9 mouse cellular contexts compared by ENCODE assay signal in genomic region chr10:128185959-128186358, GRCm38 (mm10). TPM values are rescaled to one million over a fixed set of nuclear protein-coding genes. Genes with fewer than 3 reads are reported as not detected.
DNase-seq lines count a peak whose midpoint lies in the region; ATAC-seq and TF ChIP-seq lines count a peak whose summit lies in the region.
"Had no signal": no experiment of that assay in that cellular context is flagged by ENCODE, and none has a peak within 500 bp of the region (broad histone marks: within the 10 kb centered on the region; RNA-seq: fewer than 3 reads in every experiment).

No protein-coding gene starts in this region.

- H3K27ac ChIP-seq in neural tube, embryonic 15.5 days (replicated peaks): no peak overlapping the region
- no peak overlapping the region for H3K27ac ChIP-seq in kidney, adult 2 months (ENCODE audit: insufficient read depth, low read depth, low read length)
- H3K27ac ChIP-seq in limb, embryonic 11.5 days (replicated peaks; ENCODE audit: low read depth, low read length): no peak overlapping the region
- no peak overlapping the region for H3K27ac ChIP-seq in stomach, embryonic 15.5 days
- H3K27ac ChIP-seq: embryonic facial prominence, embryonic 15.5 days had no signal

- H3K4me3 ChIP-seq in neural tube, embryonic 15.5 days (replicated peaks): no peak overlapping the region
- no peak overlapping the region for H3K4me3 ChIP-seq in kidney, adult 2 months (ENCODE audit: insufficient read depth, low read depth, low read length)
- H3K4me3 ChIP-seq in limb, embryonic 11.5 days (ENCODE audit: low read depth, low read length): no peak overlapping the region
- H3K4me3 ChIP-seq in stomach, embryonic 15.5 days (replicated peaks): no peak overlapping the region
- H3K4me3 ChIP-seq: embryonic facial prominence, embryonic 15.5 days had no signal

- H3K4me1 ChIP-seq in neural tube, embryonic 15.5 days: no peaks in the 10 kb centered on the region
- H3K4me1 ChIP-seq in kidney, adult 2 months (ENCODE audit: control insufficient read depth, insufficient read depth, low read length): no peaks in the 10 kb centered on the region
- no peaks in the 10 kb centered on the region for H3K4me1 ChIP-seq in limb, embryonic 11.5 days (ENCODE audit: control insufficient read depth, insufficient read depth, low read length)
- no peaks in the 10 kb centered on the region for H3K4me1 ChIP-seq in stomach, embryonic 15.5 days

- WGBS in neural tube, embryonic 15.5 days: 54% methylated on average over 2 of the region's 2 CpGs
- 51% methylated on average over 2 of the region's 2 CpGs for WGBS in kidney, adult 2 months
- WGBS in limb, embryonic 11.5 days: 67% methylated on average over 2 of the region's 2 CpGs
- WGBS in stomach, embryonic 15.5 days: 47% methylated on average over 2 of the region's 2 CpGs

- DNase-seq in neural tube, embryonic 10.5 days (ENCODE audit: extremely low spot score, low spot score): peak; percentile 95
- peak; percentile 81 to 84 for DNase-seq in cerebellum, postnatal 36 days
- peak; percentile 61 for DNase-seq in gonadal fat pad, adult 2 months (ENCODE audit: low read depth)
- peak; percentile 86 for DNase-seq in kidney, adult 2 months
- peak; percentile 96 for DNase-seq in limb, embryonic 11.5 days (ENCODE audit: low spot score)
- DNase-seq in naive thymus-derived CD4-positive, alpha-beta T cell, adult 2 months (ENCODE audit: low read depth): peak; percentile 93

- no peaks in the 10 kb centered on the region for H3K27me3 ChIP-seq in neural tube, embryonic 15.5 days (replicated peaks)
- no peaks in the 10 kb centered on the region for H3K27me3 ChIP-seq in kidney, adult 2 months (replicated peaks; ENCODE audit: control insufficient read depth, insufficient read depth, low read length)
- no peaks in the 10 kb centered on the region for H3K27me3 ChIP-seq in limb, embryonic 11.5 days (ENCODE audit: control insufficient read depth, insufficient read depth, low read length)
- no peaks in the 10 kb centered on the region for H3K27me3 ChIP-seq in stomach, embryonic 15.5 days (replicated peaks)
- H3K27me3 ChIP-seq: embryonic facial prominence, embryonic 15.5 days had no signal

- H3K9me3 ChIP-seq in neural tube, embryonic 15.5 days (replicated peaks): no peaks in the 10 kb centered on the region
- H3K9me3 ChIP-seq in limb, embryonic 11.5 days (ENCODE audit: control insufficient read depth, low read length): no peaks in the 10 kb centered on the region
- no peaks in the 10 kb centered on the region for H3K9me3 ChIP-seq in stomach, embryonic 15.5 days
- H3K9me3 ChIP-seq: embryonic facial prominence, embryonic 15.5 days had no signal

- no peaks in the 10 kb centered on the region for H3K36me3 ChIP-seq in neural tube, embryonic 15.5 days
- H3K36me3 ChIP-seq in kidney, adult 2 months (ENCODE audit: control insufficient read depth, insufficient read depth, low read length): no peaks in the 10 kb centered on the region
- no peaks in the 10 kb centered on the region for H3K36me3 ChIP-seq in limb, embryonic 11.5 days (ENCODE audit: control insufficient read depth, insufficient read depth, low read length)
- H3K36me3 ChIP-seq in stomach, embryonic 15.5 days: no peaks in the 10 kb centered on the region
- H3K36me3 ChIP-seq: embryonic facial prominence, embryonic 15.5 days had no signal

- H3K9ac ChIP-seq in neural tube, embryonic 15.5 days (replicated peaks): no peak overlapping the region
- no peak overlapping the region for H3K9ac ChIP-seq in limb, embryonic 11.5 days (ENCODE audit: low read length)
- no peak overlapping the region for H3K9ac ChIP-seq in stomach, embryonic 15.5 days
- H3K9ac ChIP-seq: embryonic facial prominence, embryonic 15.5 days had no signal

- no peak for ATAC-seq in neural tube, embryonic 15.5 days (ENCODE audit: low FRiP score)
- ATAC-seq in limb, embryonic 11.5 days (ENCODE audit: insufficient number of reproducible peaks, low FRiP score, low TSS enrichment, low read depth): peak; percentile 55
- ATAC-seq in stomach, embryonic 15.5 days (ENCODE audit: insufficient read depth, low FRiP score, low read depth): peak; percentile 47; the same call in 1 of the 2 replicates

- H3K4me2 ChIP-seq in neural tube, embryonic 15.5 days: no peak overlapping the region
- no peak overlapping the region for H3K4me2 ChIP-seq in limb, embryonic 11.5 days (ENCODE audit: low read depth, severe bottlenecking)
- no peak overlapping the region for H3K4me2 ChIP-seq in stomach, embryonic 15.5 days
- H3K4me2 ChIP-seq: embryonic facial prominence, embryonic 15.5 days had no signal

- no peak for TF ChIP-seq POLR2A in kidney, adult 2 months (IDR thresholded peaks at IDR 0.05; ENCODE audit: low read depth, low read length)

- peak; percentile 98 for TF ChIP-seq CTCF in kidney, adult 2 months (conservative IDR thresholded peaks at IDR 0.05; ENCODE audit: insufficient read depth, insufficient read length, low read depth, low read length)

RNA-seq across cellular contexts. Expression of gene Rbms2, which starts 5.9 kb away (rescaled TPM):
- polyA plus RNA-seq in neural tube, embryonic 15.5 days (2015; fragmentation: Nextera tagmentation; extraction: Ambion mirVana): 6.5 and 12.7 TPM in 2 replicates
- 124 and 125 TPM in 2 replicates for polyA plus RNA-seq in gonadal fat pad, adult 2 months (2012; rRNA removed)
- polyA plus RNA-seq in kidney, adult 2 months (2012; rRNA removed): 69.0 and 70.1 TPM in 2 replicates
- 25.2 and 29.8 TPM in 2 replicates for polyA plus RNA-seq in limb, embryonic 11.5 days (2014; fragmentation: Nextera tagmentation; extraction: Ambion mirVana)
- 27.3 and 29.8 TPM in 2 replicates for polyA plus RNA-seq in stomach, embryonic 15.5 days (2015; fragmentation: Nextera tagmentation; extraction: Ambion mirVana)

RNA-seq across cellular contexts. Expression of gene Gls2, which starts 8.3 kb away (rescaled TPM):
- polyA plus RNA-seq in neural tube, embryonic 15.5 days (2015; fragmentation: Nextera tagmentation; extraction: Ambion mirVana): 2.4 and 2.8 TPM in 2 replicates
- 2.7 and 2.8 TPM in 2 replicates for polyA plus RNA-seq in gonadal fat pad, adult 2 months (2012; rRNA removed)
- polyA plus RNA-seq in kidney, adult 2 months (2012; rRNA removed): 0.33 and 0.61 TPM in 2 replicates
- 1.6 and 1.9 TPM in 2 replicates for polyA plus RNA-seq in limb, embryonic 11.5 days (2014; fragmentation: Nextera tagmentation; extraction: Ambion mirVana)
- polyA plus RNA-seq in stomach, embryonic 15.5 days (2015; fragmentation: Nextera tagmentation; extraction: Ambion mirVana): 4.3 and 5.2 TPM in 2 replicates

RNA-seq across cellular contexts. Expression of gene Spryd4, which starts 25.6 kb away (rescaled TPM):
- polyA plus RNA-seq in neural tube, embryonic 15.5 days (2015; fragmentation: Nextera tagmentation; extraction: Ambion mirVana): 25.5 and 25.9 TPM in 2 replicates
- polyA plus RNA-seq in gonadal fat pad, adult 2 months (2012; rRNA removed): 9.1 and 12.2 TPM in 2 replicates
- 15.5 and 17.3 TPM in 2 replicates for polyA plus RNA-seq in kidney, adult 2 months (2012; rRNA removed)
- 32.5 and 33.1 TPM in 2 replicates for polyA plus RNA-seq in limb, embryonic 11.5 days (2014; fragmentation: Nextera tagmentation; extraction: Ambion mirVana)
- polyA plus RNA-seq in stomach, embryonic 15.5 days (2015; fragmentation: Nextera tagmentation; extraction: Ambion mirVana): 31.1 and 34.6 TPM in 2 replicates

RNA-seq across cellular contexts. Expression of gene Mip, which starts 39.7 kb away (rescaled TPM):
- polyA plus RNA-seq in neural tube, embryonic 15.5 days (2015; fragmentation: Nextera tagmentation; extraction: Ambion mirVana): not detected in 2 replicates
- not detected in 2 replicates for polyA plus RNA-seq in gonadal fat pad, adult 2 months (2012; rRNA removed)
- not detected in 2 replicates for polyA plus RNA-seq in kidney, adult 2 months (2012; rRNA removed)
- polyA plus RNA-seq in limb, embryonic 11.5 days (2014; fragmentation: Nextera tagmentation; extraction: Ambion mirVana): 0.32 and 0.41 TPM in 2 replicates
- polyA plus RNA-seq in stomach, embryonic 15.5 days (2015; fragmentation: Nextera tagmentation; extraction: Ambion mirVana): 0.14 TPM in 1 of 2 replicates, not detected in the other

RNA-seq across cellular contexts. Expression of gene Timeless, which starts 45.9 kb away (rescaled TPM):
- polyA plus RNA-seq in neural tube, embryonic 15.5 days (2015; fragmentation: Nextera tagmentation; extraction: Ambion mirVana): 20.0 and 25.1 TPM in 2 replicates
- polyA plus RNA-seq in gonadal fat pad, adult 2 months (2012; rRNA removed): 3.5 and 3.6 TPM in 2 replicates
- polyA plus RNA-seq in kidney, adult 2 months (2012; rRNA removed): 2.7 and 3.8 TPM in 2 replicates
- polyA plus RNA-seq in limb, embryonic 11.5 days (2014; fragmentation: Nextera tagmentation; extraction: Ambion mirVana): 92.9 and 95.6 TPM in 2 replicates
- 43.7 and 46.4 TPM in 2 replicates for polyA plus RNA-seq in stomach, embryonic 15.5 days (2015; fragmentation: Nextera tagmentation; extraction: Ambion mirVana)
